Mouse (Mus musculus) megakaryocyte, adult 5-6 weeks (primary cell): ENCODE measurements around the gene Zc3h10. TPM values are rescaled to one million over a fixed set of nuclear protein-coding genes. Genes with fewer than 3 reads are reported as not detected.
"Not testable (repeated sequence)": the region's sequence is repeated elsewhere in the genome, so short reads cannot be mapped to it uniquely, and the experiment has no call there.

Experiments
- ATAC-seq: 2 replicates; pipeline ENCODE4 v1.8.0; 2016; ENCODE audit warnings: mild to moderate bottlenecking, inconsistent platforms; ENCODE audit not compliant: poor library complexity, severe bottlenecking
- total RNA-seq, 2 experiments: library from RNA; stranded (forward) in 1 of 2; stranded (reverse) in 1 of 2; fragments of 153-499, 151-499 nt in 1 of 2; fragments of 221-1000, 200-1000 nt in 1 of 2; gene quantifications; 2 replicates each; pipeline versions ENCODE4 v1.2.3 to v1.2.4; 2015 to 2017

Zc3h10 gene
- total RNA-seq, 2 experiments from 2014 or later, result 8.1 to 12.9 TPM

DNA sequence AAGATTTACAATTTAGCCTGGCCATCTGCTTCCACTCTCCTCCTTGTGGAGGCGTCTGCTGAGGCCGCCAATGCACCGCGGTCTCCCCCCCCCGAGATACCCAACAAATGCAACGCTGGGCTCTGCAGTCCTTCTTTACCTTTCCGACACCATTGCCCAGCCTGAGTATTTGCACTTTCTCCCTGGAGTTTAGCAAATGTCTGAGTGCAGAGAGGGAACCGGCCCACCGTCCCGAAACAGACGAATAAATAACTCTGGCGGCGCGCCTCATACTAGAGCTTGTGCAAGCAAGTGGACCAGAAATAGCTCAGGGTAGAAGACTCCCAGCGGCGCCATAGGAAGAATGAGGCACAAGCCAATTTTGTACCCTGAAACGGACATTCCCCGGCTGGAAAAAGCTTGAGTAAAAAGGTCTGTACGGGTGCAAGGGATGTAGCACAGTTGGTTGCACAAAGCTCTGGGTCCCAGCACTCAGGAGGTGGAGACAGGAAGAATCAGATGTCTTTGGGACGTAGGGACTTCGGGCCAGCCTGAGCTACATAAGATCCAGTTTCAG, 48.4 kb downstream of the Zc3h10 start:
- ATAC-seq, result peak; percentile 11; the same call in 1 of the 2 replicates

DNA sequence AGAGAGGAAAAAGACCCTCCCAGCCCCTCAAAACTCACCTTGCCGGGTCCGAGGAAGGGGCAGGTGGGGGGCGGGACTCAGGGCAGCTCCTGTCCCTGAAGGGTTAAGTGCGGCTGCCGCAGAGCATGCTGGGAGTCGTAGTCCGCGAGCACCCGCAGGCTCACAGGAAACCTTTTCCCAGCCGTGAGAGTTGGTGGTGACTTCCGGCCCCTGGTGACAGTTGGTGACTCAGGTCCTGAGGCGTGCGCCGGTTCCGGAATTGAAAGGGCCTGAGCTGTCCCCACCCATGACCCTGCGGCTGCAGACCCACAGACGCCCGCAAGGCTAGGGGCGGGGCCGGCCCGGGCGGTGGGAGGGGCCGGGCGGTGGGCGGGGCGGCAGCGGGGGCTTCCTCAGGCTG, 49.0 kb downstream of the Zc3h10 start, which contains the start of gene Myl6b:
Myl6b (minus strand) TSS at position 96 of the 400 bp plus-strand sequence.
- peak; percentile 80 for ATAC-seq

DNA sequence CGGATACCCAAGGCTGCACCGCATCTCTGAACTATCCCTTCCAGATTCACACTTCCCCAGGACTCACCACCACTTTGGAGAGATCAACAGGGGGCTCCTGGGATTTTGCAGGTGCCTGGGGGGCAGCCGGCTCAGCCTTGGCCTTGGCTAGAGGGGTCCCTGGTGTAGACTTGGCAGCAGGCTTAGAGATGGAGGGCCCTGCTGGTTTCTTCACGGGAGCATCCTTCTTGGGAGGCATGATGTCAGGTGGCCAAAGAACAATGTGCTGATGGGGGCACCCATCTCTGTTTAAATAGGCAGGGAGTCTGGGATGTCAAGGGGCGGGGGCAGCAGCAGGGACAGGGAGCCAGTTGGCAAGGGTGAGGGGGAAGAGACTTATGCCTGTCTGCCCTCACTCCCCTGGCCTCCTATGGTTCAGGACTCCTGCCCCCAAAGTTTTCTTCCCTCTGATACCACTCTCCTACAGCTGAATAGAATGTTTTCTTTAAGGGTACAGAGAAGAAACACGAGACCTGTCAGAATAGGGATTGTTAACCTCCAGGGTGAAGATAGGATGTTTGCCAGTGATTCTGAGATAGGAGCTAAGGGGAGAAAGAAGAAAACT, 50.3 kb downstream of the Zc3h10 start:
- no peak for ATAC-seq

DNA sequence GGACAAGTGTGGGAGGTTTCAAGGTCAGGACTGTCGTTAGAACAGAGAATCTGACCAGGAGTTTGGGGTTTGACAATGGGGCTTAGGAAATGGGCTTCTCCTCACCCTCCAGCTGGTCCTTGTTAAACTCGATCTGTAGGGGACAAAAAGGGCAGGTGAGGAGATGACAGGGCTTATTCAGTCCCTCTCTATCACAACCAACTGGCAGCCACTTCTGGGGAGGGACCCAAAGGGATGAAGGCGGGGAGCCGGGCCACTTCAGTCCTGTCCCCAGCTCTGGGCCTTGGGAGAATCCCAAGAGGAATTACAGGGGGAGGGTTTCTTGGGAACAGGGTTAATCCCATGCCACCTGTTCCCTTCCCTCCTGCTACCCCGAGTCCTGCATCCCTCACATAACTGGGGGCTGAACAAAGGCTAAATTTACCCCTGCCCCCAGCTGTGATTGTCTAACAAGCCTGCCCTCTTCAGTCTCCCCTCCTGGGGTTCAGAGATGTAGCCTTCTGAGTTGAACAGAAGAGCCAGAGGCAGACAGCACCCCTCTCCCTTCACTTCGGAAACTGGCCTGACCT, 51.0 kb downstream of the Zc3h10 start:
- ATAC-seq, result no peak

DNA sequence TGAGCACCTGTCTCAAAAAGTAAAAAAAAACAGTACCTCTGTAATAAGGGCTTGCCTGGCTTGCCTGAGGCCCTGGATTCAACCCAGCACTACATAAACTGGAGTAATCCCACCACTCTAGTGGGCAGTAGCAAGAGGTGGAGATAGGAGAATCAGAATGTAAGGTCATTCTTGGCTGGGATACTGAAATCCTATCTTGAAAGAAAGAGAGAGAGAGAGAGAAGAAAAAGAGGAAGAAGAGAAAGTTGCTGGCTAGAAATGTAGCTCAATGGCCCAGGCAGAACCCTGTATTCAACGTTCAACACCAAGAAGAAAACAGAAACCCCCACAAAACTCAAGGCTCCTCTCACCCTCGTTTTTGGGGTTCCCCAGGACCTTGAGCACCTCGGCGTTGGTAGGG, 51.7 kb downstream of the Zc3h10 start:
- ATAC-seq, result no peak

DNA sequence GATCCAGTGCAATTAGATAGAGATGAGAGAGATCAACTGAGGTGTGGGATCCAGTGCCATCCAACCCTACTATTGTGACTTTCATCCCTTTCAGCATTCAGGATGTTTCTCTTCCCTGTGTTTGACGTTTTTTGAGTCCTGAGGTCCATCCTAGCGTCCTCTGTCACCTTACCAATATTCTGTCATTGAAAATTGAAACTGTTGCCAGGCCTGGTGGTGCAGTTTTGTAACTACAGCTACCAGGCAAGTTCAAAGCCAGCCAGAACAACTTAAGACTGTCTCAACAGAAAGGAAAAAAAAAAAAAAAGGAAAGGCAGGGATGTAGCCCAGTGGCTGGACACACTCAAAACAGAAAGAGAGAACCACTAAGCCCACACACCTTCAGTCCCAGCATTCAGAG, 52.3 kb downstream of the Zc3h10 start:
- ATAC-seq, result no peak

DNA sequence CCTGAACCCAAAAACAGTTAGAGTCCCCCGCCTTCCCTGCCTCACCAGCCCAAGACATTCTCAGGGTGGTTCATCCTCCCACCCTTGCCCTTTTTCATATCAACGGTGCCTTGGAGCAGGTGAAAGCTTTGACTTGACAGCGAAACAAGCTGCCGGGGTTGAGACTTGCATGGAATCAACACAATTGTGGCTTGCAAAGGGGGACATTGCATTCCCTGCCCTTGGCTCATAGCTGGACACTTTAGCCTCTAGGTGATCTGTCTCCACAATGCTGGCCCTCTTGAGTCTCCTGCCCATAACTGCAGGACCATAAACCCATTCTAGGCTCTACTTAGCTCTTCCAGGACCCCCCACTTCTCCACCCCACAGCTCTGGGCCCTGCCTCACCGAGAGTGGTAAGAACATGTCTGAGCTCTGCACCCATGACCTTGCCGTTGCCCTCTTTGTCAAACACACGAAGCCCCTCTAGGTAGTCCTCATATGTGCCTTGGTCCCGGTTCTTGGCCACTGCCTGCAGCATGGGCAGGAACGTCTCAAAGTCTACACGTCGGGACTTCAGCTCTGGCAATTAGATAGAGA, 52.8 kb downstream of the Zc3h10 start:
- ATAC-seq, result no peak

DNA sequence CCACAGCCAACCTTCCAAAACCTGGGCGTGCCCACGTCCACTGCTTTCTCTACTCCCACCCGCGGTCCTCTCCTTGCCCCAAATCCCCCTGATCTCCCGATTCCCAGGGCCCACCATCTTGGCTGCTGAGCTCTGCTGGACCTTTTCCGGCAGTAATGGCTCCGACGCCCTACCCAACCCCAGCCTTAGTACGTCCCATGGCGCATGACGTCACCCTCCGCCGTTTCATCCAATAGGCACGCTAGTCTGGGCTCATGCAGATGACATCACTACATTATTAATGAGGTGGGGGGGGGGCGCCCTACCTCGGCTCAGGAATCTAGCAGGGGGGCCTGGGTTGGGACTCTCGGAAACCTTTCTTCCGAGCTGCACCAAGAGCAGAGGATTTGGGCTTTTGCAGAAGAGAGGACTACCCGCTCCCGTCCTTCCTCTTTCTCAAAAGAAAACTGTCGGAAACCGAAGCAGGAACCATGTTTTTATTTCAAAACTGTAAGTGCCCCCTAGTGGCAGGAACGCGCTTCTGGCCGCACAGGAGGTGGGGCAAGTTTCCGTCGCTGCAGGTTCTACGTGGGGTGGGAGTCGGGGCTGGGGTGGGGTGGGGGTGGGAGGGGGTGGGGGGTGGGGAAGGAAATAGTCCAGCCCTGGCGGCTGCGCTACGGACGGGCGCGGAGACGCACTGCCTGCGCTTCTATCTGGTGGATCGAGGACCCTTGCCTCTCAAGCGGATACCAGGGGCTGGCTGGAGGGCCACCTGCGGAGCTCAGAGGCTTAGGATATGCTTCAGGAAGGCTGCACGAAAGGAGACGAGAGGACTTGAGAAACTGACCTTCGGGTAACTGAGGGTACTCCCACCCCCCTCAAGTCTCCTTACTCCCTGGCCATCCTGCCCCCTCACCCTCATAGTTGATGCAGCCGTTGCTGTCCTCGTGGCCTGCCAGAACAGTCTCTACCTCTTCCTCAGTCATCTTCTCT, 53.6 kb downstream of the Zc3h10 start, which contains the start of gene Myl6:
Myl6 (minus strand) TSS at position 451 of the 972 bp plus-strand sequence.
- peak; percentile 68 for ATAC-seq

DNA sequence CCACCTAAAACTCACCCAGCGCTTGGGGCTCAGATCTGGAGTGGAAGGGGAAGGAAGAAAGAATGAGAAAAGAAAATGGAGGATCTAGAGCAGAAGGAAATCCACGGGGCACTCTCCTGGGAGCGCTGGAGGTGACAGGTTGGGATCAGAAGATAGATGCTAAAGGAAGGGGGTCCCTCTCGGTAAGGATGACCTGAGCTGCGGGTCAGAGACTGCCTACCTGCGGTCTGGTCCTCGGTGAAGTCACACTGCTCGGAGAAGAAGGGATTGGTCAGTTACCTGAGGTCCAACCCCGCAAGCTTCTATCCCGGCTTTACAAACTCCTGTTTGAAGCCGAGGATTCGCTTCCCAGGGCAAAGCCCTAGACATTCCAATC, 54.3 kb downstream of the Zc3h10 start:
- peak; percentile 28 for ATAC-seq

DNA sequence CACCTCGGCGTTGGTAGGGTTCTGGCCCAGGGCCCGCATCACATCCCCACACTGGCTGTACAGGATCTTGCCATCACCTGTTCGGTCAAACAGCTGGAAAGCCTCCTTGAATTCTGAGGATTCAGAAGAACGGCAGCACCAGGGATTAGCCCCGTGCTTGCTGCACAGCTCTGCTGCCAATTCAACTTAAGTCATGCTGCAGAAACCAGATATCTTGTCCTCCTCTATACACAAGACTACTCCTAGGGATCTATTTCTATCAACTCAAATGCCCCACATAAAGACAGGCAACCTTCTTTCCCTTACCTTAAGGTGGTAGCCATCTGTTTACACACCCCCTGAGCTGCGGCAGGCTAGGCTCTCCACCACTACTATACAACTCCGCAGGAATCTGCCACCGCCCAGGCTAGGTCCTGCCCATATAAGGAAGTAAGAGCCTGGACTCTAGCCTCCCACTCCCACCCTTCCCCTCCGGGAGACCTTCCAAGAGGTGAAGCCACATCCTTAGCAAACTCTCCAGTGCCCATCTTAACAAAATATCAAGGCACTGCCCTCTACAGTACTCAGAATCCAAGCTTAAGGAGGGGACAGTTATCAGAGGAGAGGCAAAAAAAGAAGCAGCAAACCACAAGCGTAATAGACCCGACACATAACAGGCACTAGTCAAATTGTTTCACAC, 54.8 kb downstream of the Zc3h10 start:
- peak; percentile 39 for ATAC-seq

DNA sequence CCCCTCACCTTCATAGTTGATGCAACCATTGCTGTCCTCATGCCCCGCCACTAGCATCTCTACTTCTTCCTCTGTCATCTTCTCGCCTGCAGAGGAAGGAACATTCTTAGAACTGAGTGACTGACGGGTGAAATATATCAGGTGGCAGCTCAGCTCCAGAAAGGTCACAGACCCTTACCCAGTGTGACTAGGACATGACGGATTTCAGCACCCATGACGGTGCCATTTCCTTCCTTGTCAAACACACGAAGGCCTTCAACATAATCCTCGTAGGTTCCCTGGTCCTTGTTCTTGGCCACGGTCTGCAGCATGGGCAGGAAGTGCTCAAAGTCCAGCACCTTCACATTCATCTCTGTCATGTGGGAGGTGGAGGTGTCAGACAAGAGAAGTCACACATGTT, 55.5 kb downstream of the Zc3h10 start:
- ATAC-seq, result not testable (repeated sequence)

Other genes with a start within 250 kb of the Zc3h10 start
- not detected in 2 replicates for gene Il23a, start 249.0 kb downstream of the Zc3h10 start, total RNA-seq (2015)
- gene Il23a, start 249.0 kb downstream of the Zc3h10 start, total RNA-seq (2017), result 0.12 TPM in 1 of 2 replicates, not detected in the other
- 17.3 and 17.7 TPM in 2 replicates for gene Pan2, start 244.4 kb downstream of the Zc3h10 start, total RNA-seq (2015)
- 14.0 and 14.9 TPM in 2 replicates for gene Pan2, start 244.4 kb downstream of the Zc3h10 start, total RNA-seq (2017)
- gene Cnpy2, start 225.3 kb downstream of the Zc3h10 start, total RNA-seq (2015), result 73.3 and 78.6 TPM in 2 replicates
- 81.0 and 84.5 TPM in 2 replicates for gene Cnpy2, start 225.3 kb downstream of the Zc3h10 start, total RNA-seq (2017)
- 158 and 160 TPM in 2 replicates for gene Cs, start 210.0 kb downstream of the Zc3h10 start, total RNA-seq (2015)
- gene Cs, start 210.0 kb downstream of the Zc3h10 start, total RNA-seq (2017), result 95.0 and 116 TPM in 2 replicates
- gene Coq10a, start 178.8 kb downstream of the Zc3h10 start, total RNA-seq (2015), result 22.6 and 24.4 TPM in 2 replicates
- 14.1 and 19.2 TPM in 2 replicates for gene Coq10a, start 178.8 kb downstream of the Zc3h10 start, total RNA-seq (2017)
- 35.2 and 37.0 TPM in 2 replicates for gene Ankrd52, start 170.7 kb downstream of the Zc3h10 start, total RNA-seq (2015)
- gene Ankrd52, start 170.7 kb downstream of the Zc3h10 start, total RNA-seq (2017), result 9.3 and 13.7 TPM in 2 replicates
- not detected in 2 replicates for gene Slc39a5, start 146.5 kb downstream of the Zc3h10 start, total RNA-seq (2015)
- not detected in 2 replicates for gene Slc39a5, start 146.5 kb downstream of the Zc3h10 start, total RNA-seq (2017)
- 76.8 and 79.3 TPM in 2 replicates for gene Nabp2, start 136.3 kb downstream of the Zc3h10 start, total RNA-seq (2015)
- gene Nabp2, start 136.3 kb downstream of the Zc3h10 start, total RNA-seq (2017), result 54.3 and 59.1 TPM in 2 replicates
- 16.4 and 17.6 TPM in 2 replicates for gene Rnf41, start 136.1 kb downstream of the Zc3h10 start, total RNA-seq (2015)
- gene Rnf41, start 136.1 kb downstream of the Zc3h10 start, total RNA-seq (2017), result 24.6 and 26.1 TPM in 2 replicates
- gene Smarcc2, start 88.5 kb downstream of the Zc3h10 start, total RNA-seq (2015), result 73.1 and 82.3 TPM in 2 replicates
- 63.1 and 78.4 TPM in 2 replicates for gene Smarcc2, start 88.5 kb downstream of the Zc3h10 start, total RNA-seq (2017)
- 1,624 and 1,690 TPM in 2 replicates for gene Myl6, start 53.6 kb downstream of the Zc3h10 start, total RNA-seq (2015)
- gene Myl6, start 53.6 kb downstream of the Zc3h10 start, total RNA-seq (2017), result 1,921 and 2,467 TPM in 2 replicates
- gene Myl6b, start 49.1 kb downstream of the Zc3h10 start, total RNA-seq (2015), result 3.4 and 5.8 TPM in 2 replicates
- 0.99 and 2.0 TPM in 2 replicates for gene Myl6b, start 49.1 kb downstream of the Zc3h10 start, total RNA-seq (2017)
- 125 and 127 TPM in 2 replicates for gene Esyt1, start 21.9 kb downstream of the Zc3h10 start, total RNA-seq (2015)
- 266 and 267 TPM in 2 replicates for gene Esyt1, start 21.9 kb downstream of the Zc3h10 start, total RNA-seq (2017)
- 2,152 and 2,213 TPM in 2 replicates for gene Rpl41, start 1.5 kb upstream of the Zc3h10 start, total RNA-seq (2015)
- gene Rpl41, start 1.5 kb upstream of the Zc3h10 start, total RNA-seq (2017), result 1,919 and 2,042 TPM in 2 replicates
- gene Pa2g4, start 18.2 kb upstream of the Zc3h10 start, total RNA-seq (2015), result 116 TPM in 2 replicates
- 90.4 and 95.0 TPM in 2 replicates for gene Pa2g4, start 18.2 kb upstream of the Zc3h10 start, total RNA-seq (2017)
- gene Erbb3, start 41.9 kb upstream of the Zc3h10 start, total RNA-seq (2015), result 2.5 and 2.8 TPM in 2 replicates
- 1.5 and 2.1 TPM in 2 replicates for gene Erbb3, start 41.9 kb upstream of the Zc3h10 start, total RNA-seq (2017)
- 1,237 and 1,288 TPM in 2 replicates for gene Rps26, start 79.0 kb upstream of the Zc3h10 start, total RNA-seq (2015)
- gene Rps26, start 79.0 kb upstream of the Zc3h10 start, total RNA-seq (2017), result 518 and 577 TPM in 2 replicates
- gene Ikzf4, start 98.2 kb upstream of the Zc3h10 start, total RNA-seq (2015), result 0.14 TPM in 1 of 2 replicates, not detected in the other
- gene Ikzf4, start 98.2 kb upstream of the Zc3h10 start, total RNA-seq (2017), result not detected in 2 replicates
- 1.4 and 1.5 TPM in 2 replicates for gene Suox, start 126.3 kb upstream of the Zc3h10 start, total RNA-seq (2015)
- 3.9 and 4.7 TPM in 2 replicates for gene Suox, start 126.3 kb upstream of the Zc3h10 start, total RNA-seq (2017)
- gene Rab5b, start 148.5 kb upstream of the Zc3h10 start, total RNA-seq (2015), result 62.8 and 64.7 TPM in 2 replicates
- 77.1 and 84.0 TPM in 2 replicates for gene Rab5b, start 148.5 kb upstream of the Zc3h10 start, total RNA-seq (2017)
- 0.16 and 0.57 TPM in 2 replicates for gene Pmel, start 156.4 kb upstream of the Zc3h10 start, total RNA-seq (2015)
- 0.07 and 0.73 TPM in 2 replicates for gene Pmel, start 156.4 kb upstream of the Zc3h10 start, total RNA-seq (2017)
- 85.3 and 89.5 TPM in 2 replicates for gene Cdk2, start 157.3 kb upstream of the Zc3h10 start, total RNA-seq (2015)
- gene Cdk2, start 157.3 kb upstream of the Zc3h10 start, total RNA-seq (2017), result 63.4 and 70.7 TPM in 2 replicates
- gene Dgka, start 197.1 kb upstream of the Zc3h10 start, total RNA-seq (2015), result 35.0 and 37.6 TPM in 2 replicates
- gene Dgka, start 197.1 kb upstream of the Zc3h10 start, total RNA-seq (2017), result 31.5 and 32.6 TPM in 2 replicates
- 22.0 and 25.0 TPM in 2 replicates for gene Pym1, start 200.1 kb upstream of the Zc3h10 start, total RNA-seq (2015)
- gene Pym1, start 200.1 kb upstream of the Zc3h10 start, total RNA-seq (2017), result 37.1 and 43.4 TPM in 2 replicates
- gene Mmp19, start 243.1 kb upstream of the Zc3h10 start, total RNA-seq (2015), result 4.4 and 4.5 TPM in 2 replicates
- 10.9 and 12.7 TPM in 2 replicates for gene Mmp19, start 243.1 kb upstream of the Zc3h10 start, total RNA-seq (2017)